Mouse (Mus musculus): ENCODE data around the gene Cd163. TPM values are rescaled to one million over a fixed set of nuclear protein-coding genes. Genes with fewer than 3 reads are reported as not detected.
"Not testable (repeated sequence)": the region's sequence is repeated elsewhere in the genome, so short reads cannot be mapped to it uniquely, and the experiment has no call there.

Gene Cd163
- polyA plus RNA-seq, 1 experiment from 2014 or later, result 0.16 TPM

GRCm38 (mm10) chr6:124297378-124297777 lies 7.1 kb upstream of the Cd163 start:
- H3K9me3 ChIP-seq (ENCODE audit: control insufficient read depth, low read depth, low read length); ATAC-seq (ENCODE audit: insufficient number of reproducible peaks, insufficient read depth, low FRiP score, low read depth); H3K36me3 ChIP-seq (ENCODE audit: control insufficient read depth, insufficient read depth, low read length); H3K4me1 ChIP-seq (ENCODE audit: control insufficient read depth, insufficient read depth, low read length); H3K9ac ChIP-seq (replicated peaks; ENCODE audit: low read depth, low read length); H3K27ac ChIP-seq (ENCODE audit: low read length); H3K4me3 ChIP-seq (ENCODE audit: low read depth, low read length); H3K27me3 ChIP-seq (ENCODE audit: control insufficient read depth, insufficient read depth, low read length); H3K4me2 ChIP-seq (replicated peaks; ENCODE audit: low read depth, low read length): not testable (repeated sequence)
- 94% methylated on average over 4 of the region's 5 CpGs for WGBS

GRCm38 (mm10) chr6:124301447-124302192 lies 2.8 kb upstream of the Cd163 start:
- Histone ChIP-seq H3K9me3 (ENCODE audit: control insufficient read depth, low read depth, low read length) (no peaks in the 10 kb centered on the region), H3K27me3 (ENCODE audit: control insufficient read depth, insufficient read depth, low read length) (no peaks in the 10 kb centered on the region), H3K9ac (replicated peaks; ENCODE audit: low read depth, low read length) (no peak overlapping the region), H3K36me3 (ENCODE audit: control insufficient read depth, insufficient read depth, low read length) (no peaks in the 10 kb centered on the region), H3K27ac (ENCODE audit: low read length) (no peak overlapping the region), H3K4me3 (ENCODE audit: low read depth, low read length) (no peak overlapping the region), H3K4me1 (ENCODE audit: control insufficient read depth, insufficient read depth, low read length) (no peaks in the 10 kb centered on the region), H3K4me2 (replicated peaks; ENCODE audit: low read depth, low read length) (no peak overlapping the region)
- 86% methylated on average over 3 of the region's 3 CpGs for WGBS
- no peak for ATAC-seq (ENCODE audit: insufficient number of reproducible peaks, insufficient read depth, low FRiP score, low read depth)

GRCm38 (mm10) chr6:124308935-124309334 lies 4.5 kb downstream of the Cd163 start:
- no peaks in the 10 kb centered on the region for H3K4me1 ChIP-seq (ENCODE audit: control insufficient read depth, insufficient read depth, low read length)
- H3K27me3 ChIP-seq (ENCODE audit: control insufficient read depth, insufficient read depth, low read length), result no peaks in the 10 kb centered on the region
- no peak for ATAC-seq (ENCODE audit: insufficient number of reproducible peaks, insufficient read depth, low FRiP score, low read depth)
- H3K9me3 ChIP-seq (ENCODE audit: control insufficient read depth, low read depth, low read length), result no peaks in the 10 kb centered on the region
- H3K27ac ChIP-seq (ENCODE audit: low read length), result no peak overlapping the region
- H3K4me2 ChIP-seq (replicated peaks; ENCODE audit: low read depth, low read length), result no peak overlapping the region
- no peak overlapping the region for H3K4me3 ChIP-seq (ENCODE audit: low read depth, low read length)
- WGBS, result 82% methylated on average over 8 of the region's 8 CpGs
- no peak overlapping the region for H3K9ac ChIP-seq (replicated peaks; ENCODE audit: low read depth, low read length)
- H3K36me3 ChIP-seq (ENCODE audit: control insufficient read depth, insufficient read depth, low read length), result no peaks in the 10 kb centered on the region

GRCm38 (mm10) chr6:124312292-124312691 lies 7.8 kb downstream of the Cd163 start:
- no peak overlapping the region for H3K4me3 ChIP-seq (ENCODE audit: low read depth, low read length)
- H3K36me3 ChIP-seq (ENCODE audit: control insufficient read depth, insufficient read depth, low read length), result no peaks in the 10 kb centered on the region
- WGBS, result 86% methylated on average over 6 of the region's 6 CpGs
- no peaks in the 10 kb centered on the region for H3K4me1 ChIP-seq (ENCODE audit: control insufficient read depth, insufficient read depth, low read length)
- H3K27me3 ChIP-seq (ENCODE audit: control insufficient read depth, insufficient read depth, low read length), result no peaks in the 10 kb centered on the region
- H3K4me2 ChIP-seq (replicated peaks; ENCODE audit: low read depth, low read length), result no peak overlapping the region
- no peak for ATAC-seq (ENCODE audit: insufficient number of reproducible peaks, insufficient read depth, low FRiP score, low read depth)
- H3K9me3 ChIP-seq (ENCODE audit: control insufficient read depth, low read depth, low read length), result no peaks in the 10 kb centered on the region
- H3K27ac ChIP-seq (ENCODE audit: low read length), result no peak overlapping the region
- H3K9ac ChIP-seq (replicated peaks; ENCODE audit: low read depth, low read length), result no peak overlapping the region

- peak; percentile 37; the same call in 1 of the 2 replicates for ATAC-seq (ENCODE audit: insufficient number of reproducible peaks, insufficient read depth, low FRiP score, low read depth)
- WGBS, result 58% methylated on average over 6 of the region's 6 CpGs
Measured at GRCm38 (mm10) chr6:124320371-124320770, 15.9 kb downstream of the Cd163 start.

GRCm38 (mm10) chr6:124321481-124322475 lies 17.3 kb downstream of the Cd163 start:
- 81% methylated on average over 16 of the region's 16 CpGs for WGBS
- no peaks in the 10 kb centered on the region for H3K9me3 ChIP-seq (ENCODE audit: control insufficient read depth, low read depth, low read length)
- ATAC-seq (ENCODE audit: insufficient number of reproducible peaks, insufficient read depth, low FRiP score, low read depth), result no peak
- H3K27ac ChIP-seq (ENCODE audit: low read length), result no peak overlapping the region
- no peak overlapping the region for H3K4me2 ChIP-seq (replicated peaks; ENCODE audit: low read depth, low read length)
- no peaks in the 10 kb centered on the region for H3K27me3 ChIP-seq (ENCODE audit: control insufficient read depth, insufficient read depth, low read length)
- H3K4me1 ChIP-seq (ENCODE audit: control insufficient read depth, insufficient read depth, low read length), result no peaks in the 10 kb centered on the region
- H3K4me3 ChIP-seq (ENCODE audit: low read depth, low read length), result no peak overlapping the region
- H3K36me3 ChIP-seq (ENCODE audit: control insufficient read depth, insufficient read depth, low read length), result no peaks in the 10 kb centered on the region
- H3K9ac ChIP-seq (replicated peaks; ENCODE audit: low read depth, low read length), result no peak overlapping the region

More at GRCm38 (mm10) chr6:124320371-124320770, 15.9 kb downstream of the Cd163 start:
- no peaks in the 10 kb centered on the region for H3K4me1 ChIP-seq (ENCODE audit: control insufficient read depth, insufficient read depth, low read length)
- no peaks in the 10 kb centered on the region for H3K9me3 ChIP-seq (ENCODE audit: control insufficient read depth, low read depth, low read length)
- no peaks in the 10 kb centered on the region for H3K27me3 ChIP-seq (ENCODE audit: control insufficient read depth, insufficient read depth, low read length)
- H3K4me3 ChIP-seq (ENCODE audit: low read depth, low read length), result no peak overlapping the region
- H3K4me2 ChIP-seq (replicated peaks; ENCODE audit: low read depth, low read length), result no peak overlapping the region
- no peak overlapping the region for H3K9ac ChIP-seq (replicated peaks; ENCODE audit: low read depth, low read length)
- no peaks in the 10 kb centered on the region for H3K36me3 ChIP-seq (ENCODE audit: control insufficient read depth, insufficient read depth, low read length)
- no peak overlapping the region for H3K27ac ChIP-seq (ENCODE audit: low read length)

- no peaks in the 10 kb centered on the region for H3K4me1 ChIP-seq (ENCODE audit: control insufficient read depth, insufficient read depth, low read length)
- no peaks in the 10 kb centered on the region for H3K9me3 ChIP-seq (ENCODE audit: control insufficient read depth, low read depth, low read length)
- WGBS, result 85% methylated on average over 3 of the region's 3 CpGs
- H3K27me3 ChIP-seq (ENCODE audit: control insufficient read depth, insufficient read depth, low read length), result no peaks in the 10 kb centered on the region
- H3K36me3 ChIP-seq (ENCODE audit: control insufficient read depth, insufficient read depth, low read length), result no peaks in the 10 kb centered on the region
- no peak overlapping the region for H3K27ac ChIP-seq (ENCODE audit: low read length)
- no peak overlapping the region for H3K9ac ChIP-seq (replicated peaks; ENCODE audit: low read depth, low read length)
- H3K4me2 ChIP-seq (replicated peaks; ENCODE audit: low read depth, low read length), result no peak overlapping the region
- no peak for ATAC-seq (ENCODE audit: insufficient number of reproducible peaks, insufficient read depth, low FRiP score, low read depth)
- no peak overlapping the region for H3K4me3 ChIP-seq (ENCODE audit: low read depth, low read length)
Measured at GRCm38 (mm10) chr6:124328394-124328991, 24.0 kb downstream of the Cd163 start.

GRCm38 (mm10) chr6:124329622-124330021 lies 25.2 kb downstream of the Cd163 start:
- WGBS, result 88% methylated on average over 7 of the region's 7 CpGs
- Histone ChIP-seq H3K27me3 (ENCODE audit: control insufficient read depth, insufficient read depth, low read length) (no peaks in the 10 kb centered on the region), H3K9me3 (ENCODE audit: control insufficient read depth, low read depth, low read length) (no peaks in the 10 kb centered on the region), H3K36me3 (ENCODE audit: control insufficient read depth, insufficient read depth, low read length) (no peaks in the 10 kb centered on the region), H3K4me1 (ENCODE audit: control insufficient read depth, insufficient read depth, low read length) (no peaks in the 10 kb centered on the region), H3K4me2 (replicated peaks; ENCODE audit: low read depth, low read length) (no peak overlapping the region), H3K27ac (ENCODE audit: low read length) (no peak overlapping the region), H3K4me3 (ENCODE audit: low read depth, low read length) (no peak overlapping the region), H3K9ac (replicated peaks; ENCODE audit: low read depth, low read length) (no peak overlapping the region)
- ATAC-seq (ENCODE audit: insufficient number of reproducible peaks, insufficient read depth, low FRiP score, low read depth), result no peak
